Mouse (Mus musculus) lung, adult 2 months (tissue): ENCODE data around the gene Isca2.

Experiments used
- CTCF ChIP-seq: fragments of 200-500 bp; IDR thresholded peaks from 2 replicates; pipeline ENCODE4 v1.5.1; 2011; ENCODE audit warnings: mild to moderate bottlenecking, low read length, control low read depth; ENCODE audit not compliant: insufficient read depth
- POLR2A ChIP-seq: fragments of 200-500 bp; IDR thresholded peaks from 2 replicates; pipeline ENCODE4 v1.6.1; 2011; ENCODE audit warnings: low read depth, mild to moderate bottlenecking, control low read depth, low read length, borderline replicate concordance; ENCODE audit errors: extremely low read depth

DNA sequence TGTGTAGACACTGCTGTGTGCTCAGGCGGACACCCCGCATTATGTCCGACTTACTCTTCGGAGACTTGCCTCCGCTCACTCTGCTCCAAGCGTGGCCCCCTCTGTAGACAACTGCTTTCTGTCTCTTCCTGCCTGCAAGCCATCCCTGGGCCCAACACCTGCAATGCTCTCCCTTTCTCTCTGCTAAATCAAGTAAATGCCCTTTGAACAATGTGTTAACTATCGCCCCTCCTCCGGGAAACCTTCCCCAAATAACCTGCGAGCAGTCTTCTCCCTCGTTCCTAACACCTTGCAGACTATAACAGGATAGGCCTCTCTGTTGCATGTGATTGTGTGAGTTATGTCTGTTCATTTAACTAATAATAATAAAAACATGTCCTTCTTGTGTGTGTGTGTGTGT, 29.6 kb upstream of the Isca2 start:
- TF ChIP-seq POLR2A, result no peak
- TF ChIP-seq CTCF, result no peak
